Mouse (Mus musculus): ENCODE measurements around the gene Pacsin1. TPM values are rescaled to one million over a fixed set of nuclear protein-coding genes. Genes with fewer than 3 reads are reported as not detected.

Gene Pacsin1
- polyA plus RNA-seq (2014; fragmentation: Nextera tagmentation; extraction: Ambion mirVana) = 3.5 and 3.7 TPM in 2 replicates

DNA sequence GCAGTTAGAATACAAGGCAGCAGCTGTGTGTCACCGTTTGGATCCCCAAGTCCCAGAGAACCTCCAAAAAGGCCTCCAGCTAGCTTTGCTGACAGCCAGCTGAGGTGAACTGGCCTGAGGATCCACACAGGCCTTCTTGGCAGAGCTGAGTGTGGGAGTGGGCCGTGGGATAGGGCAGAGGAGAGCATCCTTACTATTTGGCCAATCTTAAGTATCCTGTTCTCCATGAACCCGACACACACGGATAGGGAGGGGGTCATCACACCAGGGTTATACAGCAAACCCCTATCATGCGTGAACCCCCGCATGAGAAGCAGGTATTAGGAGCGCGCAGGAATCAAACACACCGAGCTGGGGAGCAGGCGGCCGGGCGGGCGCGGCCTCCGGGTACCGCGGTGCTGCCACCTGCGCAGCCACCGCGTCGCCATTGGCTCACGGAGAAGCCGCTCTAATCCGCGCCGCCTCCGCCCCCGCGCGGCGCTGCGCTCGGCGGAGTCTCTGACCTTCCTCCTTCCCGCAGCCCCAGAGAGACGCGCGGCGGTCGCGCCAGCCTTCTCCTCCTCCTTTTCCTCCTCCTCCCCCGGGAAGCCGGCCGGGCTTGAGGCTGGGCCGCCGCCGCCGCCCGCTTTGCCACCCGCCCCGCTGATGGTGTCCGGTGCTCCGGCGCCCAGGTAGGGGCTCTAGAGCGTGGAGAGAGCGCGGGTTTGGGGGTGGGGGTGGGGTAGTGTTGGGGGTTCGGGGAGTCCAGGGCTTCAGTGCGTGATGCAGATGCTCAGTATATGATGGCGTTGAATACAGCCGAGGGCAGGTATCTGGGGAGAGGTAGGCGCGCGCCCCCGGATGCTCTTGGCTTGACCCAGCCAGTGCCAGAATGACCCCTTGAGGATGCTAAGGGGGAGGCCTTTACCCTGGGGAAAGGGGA is at the start of gene Pacsin1:
Gene Pacsin1 (plus strand): TSS at position 421 of the 922 bp plus-strand sequence.
- H3K27me3 ChIP-seq (ENCODE audit: control insufficient read depth, insufficient read depth, low read length) = peaks cover 12% of the 10 kb centered on the region
- H3K9ac ChIP-seq (ENCODE audit: low read depth, low read length) = peak within 1 kb of the TSS; percentile 56; the same call in 1 of the 2 replicates
- H3K9me3 ChIP-seq (ENCODE audit: control insufficient read depth, low read length) = no peaks in the 10 kb centered on the region
- no peaks in the 10 kb centered on the region for H3K36me3 ChIP-seq (ENCODE audit: control insufficient read depth, insufficient read depth, low read length)
- ATAC-seq (ENCODE audit: low FRiP score) = peak; percentile 78
- H3K4me1 ChIP-seq (replicated peaks; ENCODE audit: control insufficient read depth, insufficient read depth, low read length) = peaks cover 4% of the 10 kb centered on the region; the same call in 1 of the 2 replicates
- H3K4me3 ChIP-seq (ENCODE audit: low read depth, low read length) = peak within 1 kb of the TSS; percentile 45
- DNase-seq (ENCODE audit: low spot score) = peak; percentile 73
- 2% methylated on average over 49 of the region's 65 CpGs for whole genome bisulfite sequencing
- peak within 1 kb of the TSS; percentile 30; the same call in 1 of the 2 replicates for H3K27ac ChIP-seq (ENCODE audit: low read depth, low read length)
- H3K4me2 ChIP-seq (replicated peaks; ENCODE audit: low read depth, low read length) = peak within 1 kb of the TSS; percentile 87

DNA sequence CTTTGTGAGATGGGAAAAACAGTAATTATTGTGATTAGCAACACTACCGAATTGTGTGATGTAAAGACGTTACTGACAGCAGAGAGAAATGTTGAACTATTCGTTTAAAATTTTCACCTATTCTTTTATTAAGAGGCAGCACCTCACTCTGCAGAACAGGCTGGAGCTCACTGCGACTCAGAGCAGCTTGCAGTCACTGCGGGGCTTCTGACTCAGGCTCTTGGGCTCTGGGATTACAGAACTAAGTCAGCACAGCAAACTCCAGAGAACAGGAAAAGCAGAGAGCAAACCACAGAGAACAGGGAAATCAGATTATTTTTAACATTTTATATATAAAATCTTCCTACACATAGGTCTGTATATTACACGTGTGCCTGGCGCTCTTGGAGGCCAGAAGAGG is 45.7 kb upstream of the Pacsin1 start:
- ATAC-seq (ENCODE audit: low FRiP score) (no peak), DNase-seq (ENCODE audit: low spot score) (no peak)
- Histone ChIP-seq H3K4me2 (replicated peaks; ENCODE audit: low read depth, low read length) (no peak overlapping the region), H3K9ac (ENCODE audit: low read depth, low read length) (no peak overlapping the region), H3K36me3 (ENCODE audit: control insufficient read depth, insufficient read depth, low read length) (no peaks in the 10 kb centered on the region), H3K27me3 (ENCODE audit: control insufficient read depth, insufficient read depth, low read length) (no peaks in the 10 kb centered on the region), H3K4me3 (ENCODE audit: low read depth, low read length) (no peak overlapping the region), H3K4me1 (replicated peaks; ENCODE audit: control insufficient read depth, insufficient read depth, low read length) (no peaks in the 10 kb centered on the region; the same call in 1 of the 2 replicates), H3K9me3 (ENCODE audit: control insufficient read depth, low read length) (no peaks in the 10 kb centered on the region), H3K27ac (ENCODE audit: low read depth, low read length) (no peak overlapping the region)
- WGBS = 93% methylated on average over 7 of the region's 7 CpGs

DNA sequence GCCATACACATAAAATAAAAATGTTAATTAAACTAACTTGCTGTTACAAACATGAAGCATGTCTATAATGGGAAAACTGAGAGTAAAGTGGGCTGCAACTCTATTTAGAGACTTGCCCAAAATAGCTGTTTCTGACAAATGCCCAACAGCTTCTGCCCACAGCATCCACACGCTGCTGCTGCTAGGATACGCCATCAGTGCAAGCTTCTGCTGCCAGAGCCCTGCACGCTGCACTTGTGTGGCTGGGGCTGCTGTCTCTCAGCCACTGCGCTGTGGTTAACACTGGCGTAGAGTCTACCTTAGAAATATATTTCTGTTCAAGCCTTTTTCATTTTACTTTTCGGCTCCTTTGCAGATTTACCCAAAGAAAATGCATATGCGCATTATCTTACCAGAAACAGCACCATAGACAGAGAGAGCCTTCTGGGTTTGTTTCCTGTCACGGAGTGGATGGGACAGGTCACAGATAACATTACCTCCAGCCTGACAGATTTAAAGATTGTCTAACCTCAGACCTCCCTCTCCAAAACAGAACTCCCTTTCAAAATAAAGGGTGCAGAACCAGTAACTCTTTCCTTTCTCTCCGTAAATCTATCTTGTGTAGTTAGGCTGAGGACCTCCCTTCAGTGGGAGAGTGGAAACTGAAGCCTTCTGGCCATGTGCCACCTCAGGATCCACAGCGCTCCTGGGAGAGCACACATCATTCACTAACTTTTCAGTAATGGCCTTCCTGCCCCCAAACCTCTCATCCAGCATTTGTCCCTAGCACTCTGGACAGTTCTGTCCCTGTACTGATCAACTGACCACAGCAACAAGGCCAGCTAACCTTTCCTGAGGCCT is 44.4 kb upstream of the Pacsin1 start:
- ATAC-seq (ENCODE audit: low FRiP score) (no peak), DNase-seq (ENCODE audit: low spot score) (no peak)
- Histone ChIP-seq H3K9me3 (ENCODE audit: control insufficient read depth, low read length) (no peaks in the 10 kb centered on the region), H3K9ac (ENCODE audit: low read depth, low read length) (no peak overlapping the region), H3K4me3 (ENCODE audit: low read depth, low read length) (no peak overlapping the region), H3K4me1 (replicated peaks; ENCODE audit: control insufficient read depth, insufficient read depth, low read length) (no peaks in the 10 kb centered on the region; the same call in 1 of the 2 replicates), H3K36me3 (ENCODE audit: control insufficient read depth, insufficient read depth, low read length) (no peaks in the 10 kb centered on the region), H3K4me2 (replicated peaks; ENCODE audit: low read depth, low read length) (no peak overlapping the region), H3K27me3 (ENCODE audit: control insufficient read depth, insufficient read depth, low read length) (no peaks in the 10 kb centered on the region), H3K27ac (ENCODE audit: low read depth, low read length) (no peak overlapping the region)
- 90% methylated on average over 10 of the region's 10 CpGs for WGBS

- H3K27ac ChIP-seq (ENCODE audit: low read depth, low read length) = no peak overlapping the region
- DNase-seq (ENCODE audit: low spot score) (no peak), ATAC-seq (ENCODE audit: low FRiP score) (no peak)
- WGBS = 78% methylated on average over 3 of the region's 3 CpGs
- H3K4me3 ChIP-seq (ENCODE audit: low read depth, low read length) = no peak overlapping the region
- no peak overlapping the region for H3K9ac ChIP-seq (ENCODE audit: low read depth, low read length)
- H3K4me2 ChIP-seq (replicated peaks; ENCODE audit: low read depth, low read length) = no peak overlapping the region
- H3K4me1 ChIP-seq (replicated peaks; ENCODE audit: control insufficient read depth, insufficient read depth, low read length) = no peaks in the 10 kb centered on the region; the same call in 1 of the 2 replicates
- no peaks in the 10 kb centered on the region for H3K27me3 ChIP-seq (ENCODE audit: control insufficient read depth, insufficient read depth, low read length)
- no peaks in the 10 kb centered on the region for H3K36me3 ChIP-seq (ENCODE audit: control insufficient read depth, insufficient read depth, low read length)
- no peaks in the 10 kb centered on the region for H3K9me3 ChIP-seq (ENCODE audit: control insufficient read depth, low read length)
Measured at GRCm38 (mm10) chr17:27611519-27611884, 43.8 kb upstream of the Pacsin1 start.

DNA sequence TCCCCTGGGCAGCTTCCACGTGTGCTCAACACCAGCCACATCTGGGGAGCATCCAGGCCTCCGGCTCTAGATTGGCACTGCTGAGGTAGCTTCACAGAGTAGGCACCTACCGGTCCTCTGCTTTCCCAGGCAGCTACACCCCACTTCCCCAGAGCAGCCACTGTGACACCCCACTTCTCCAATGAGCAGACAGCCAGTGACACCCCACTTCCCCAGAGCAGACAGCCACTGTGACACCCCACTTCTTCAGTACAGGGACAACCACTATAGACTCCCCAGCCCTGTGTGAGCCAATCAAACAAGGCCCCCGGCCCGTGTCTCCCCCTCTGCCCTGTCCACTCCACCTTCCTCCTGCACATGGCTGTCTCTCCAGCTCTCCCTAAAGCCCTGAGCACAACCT is 43.3 kb upstream of the Pacsin1 start:
- H3K36me3 ChIP-seq (ENCODE audit: control insufficient read depth, insufficient read depth, low read length) = 0 out of 2 replicates have a peak, but pooled peaks cover 4% of the 10 kb centered on the region

GRCm38 (mm10) chr17:27613016-27613415 is 42.3 kb upstream of the Pacsin1 start:
- DNase-seq (ENCODE audit: low spot score) (no peak), ATAC-seq (ENCODE audit: low FRiP score) (no peak)
- Histone ChIP-seq H3K4me1 (replicated peaks; ENCODE audit: control insufficient read depth, insufficient read depth, low read length) (no peaks in the 10 kb centered on the region; the same call in 1 of the 2 replicates), H3K4me2 (replicated peaks; ENCODE audit: low read depth, low read length) (no peak overlapping the region), H3K4me3 (ENCODE audit: low read depth, low read length) (no peak overlapping the region), H3K27ac (ENCODE audit: low read depth, low read length) (no peak overlapping the region), H3K27me3 (ENCODE audit: control insufficient read depth, insufficient read depth, low read length) (no peaks in the 10 kb centered on the region), H3K9ac (ENCODE audit: low read depth, low read length) (no peak overlapping the region), H3K36me3 (ENCODE audit: control insufficient read depth, insufficient read depth, low read length) (0 out of 2 replicates have a peak, but pooled peaks cover 4% of the 10 kb centered on the region), H3K9me3 (ENCODE audit: control insufficient read depth, low read length) (no peaks in the 10 kb centered on the region)
- WGBS = 86% methylated on average over 4 of the region's 4 CpGs

More for the DNA sequence above, 43.3 kb upstream of the Pacsin1 start:
- no peak overlapping the region for H3K9ac ChIP-seq (ENCODE audit: low read depth, low read length)
- no peak overlapping the region for H3K27ac ChIP-seq (ENCODE audit: low read depth, low read length)
- ATAC-seq (ENCODE audit: low FRiP score) = no peak
- no peaks in the 10 kb centered on the region for H3K9me3 ChIP-seq (ENCODE audit: control insufficient read depth, low read length)
- H3K4me1 ChIP-seq (replicated peaks; ENCODE audit: control insufficient read depth, insufficient read depth, low read length) = no peaks in the 10 kb centered on the region; the same call in 1 of the 2 replicates
- no peak overlapping the region for H3K4me2 ChIP-seq (replicated peaks; ENCODE audit: low read depth, low read length)
- DNase-seq (ENCODE audit: low spot score) = no peak
- 83% methylated on average over 5 of the region's 5 CpGs for WGBS
- H3K4me3 ChIP-seq (ENCODE audit: low read depth, low read length) = no peak overlapping the region
- H3K27me3 ChIP-seq (ENCODE audit: control insufficient read depth, insufficient read depth, low read length) = no peaks in the 10 kb centered on the region

DNA sequence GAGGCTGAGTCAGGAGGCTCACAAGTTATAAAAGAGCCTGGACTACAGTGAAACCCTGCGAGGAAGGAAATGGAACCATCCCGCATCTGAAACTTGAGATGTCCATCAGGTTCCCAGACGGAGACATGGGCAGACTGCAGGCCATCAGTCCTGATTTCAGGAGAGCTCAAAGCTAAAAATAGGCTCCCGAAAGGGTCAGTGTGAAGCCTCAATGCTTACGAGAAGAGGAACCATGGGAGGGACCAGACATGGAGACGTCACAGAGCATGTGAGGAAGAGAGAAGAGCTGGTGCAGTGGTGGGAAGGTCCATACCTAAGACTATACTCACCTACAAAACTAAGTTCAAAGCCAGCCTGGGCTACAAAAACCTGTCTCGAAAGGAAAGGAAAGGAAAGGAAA is 39.9 kb upstream of the Pacsin1 start:
- Histone ChIP-seq H3K27ac (ENCODE audit: low read depth, low read length) (no peak overlapping the region), H3K27me3 (ENCODE audit: control insufficient read depth, insufficient read depth, low read length) (no peaks in the 10 kb centered on the region), H3K4me2 (replicated peaks; ENCODE audit: low read depth, low read length) (no peak overlapping the region), H3K9ac (ENCODE audit: low read depth, low read length) (no peak overlapping the region), H3K4me1 (replicated peaks; ENCODE audit: control insufficient read depth, insufficient read depth, low read length) (peaks cover 2% of the 10 kb centered on the region; the same call in 1 of the 2 replicates), H3K9me3 (ENCODE audit: control insufficient read depth, low read length) (no peaks in the 10 kb centered on the region), H3K4me3 (ENCODE audit: low read depth, low read length) (no peak overlapping the region), H3K36me3 (ENCODE audit: control insufficient read depth, insufficient read depth, low read length) (0 out of 2 replicates have a peak, but pooled peaks cover 4% of the 10 kb centered on the region)
- no peak for ATAC-seq (ENCODE audit: low FRiP score)
- no peak for DNase-seq (ENCODE audit: low spot score)
- WGBS = 80% methylated on average over 7 of the region's 7 CpGs

DNA sequence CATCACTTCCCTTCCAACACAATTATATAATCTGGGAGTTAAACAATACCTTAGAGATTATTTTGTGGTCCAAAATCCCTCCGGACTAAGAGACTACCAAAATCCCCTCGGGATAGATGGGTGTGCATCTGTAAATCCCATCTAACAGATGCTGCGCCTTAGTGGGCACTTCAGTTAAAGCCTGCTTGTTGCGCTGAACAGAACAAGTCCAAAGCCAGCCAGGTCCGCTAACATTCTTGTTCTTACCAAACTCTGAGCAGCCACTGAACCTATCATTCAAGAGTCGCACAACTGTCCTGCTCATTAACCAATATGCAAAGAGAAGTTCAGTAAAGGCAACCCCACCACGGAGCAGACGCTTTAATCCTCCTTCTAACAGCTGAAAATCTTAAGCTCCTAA is 34.1 kb upstream of the Pacsin1 start:
- Histone ChIP-seq H3K9me3 (ENCODE audit: control insufficient read depth, low read length) (no peaks in the 10 kb centered on the region), H3K27ac (ENCODE audit: low read depth, low read length) (no peak overlapping the region), H3K4me3 (ENCODE audit: low read depth, low read length) (peak overlapping the region; percentile 99), H3K9ac (ENCODE audit: low read depth, low read length) (peak overlapping the region; percentile 38), H3K36me3 (ENCODE audit: control insufficient read depth, insufficient read depth, low read length) (0 out of 2 replicates have a peak, but pooled peaks cover 4% of the 10 kb centered on the region), H3K4me2 (replicated peaks; ENCODE audit: low read depth, low read length) (peak overlapping the region; percentile 67), H3K27me3 (ENCODE audit: control insufficient read depth, insufficient read depth, low read length) (no peaks in the 10 kb centered on the region), H3K4me1 (replicated peaks; ENCODE audit: control insufficient read depth, insufficient read depth, low read length) (peaks cover 9% of the 10 kb centered on the region)
- 57% methylated on average over 8 of the region's 8 CpGs for WGBS
- DNase-seq (ENCODE audit: low spot score) (no peak), ATAC-seq (ENCODE audit: low FRiP score) (no peak)

Measured in hindbrain, embryonic 11.5 days (tissue).